Mouse (Mus musculus): ENCODE results near the gene Gnl2.
A peak's percentile ranks its signal among the peaks of the same experiment; 100 is the strongest.

Gene Gnl2

DNA sequence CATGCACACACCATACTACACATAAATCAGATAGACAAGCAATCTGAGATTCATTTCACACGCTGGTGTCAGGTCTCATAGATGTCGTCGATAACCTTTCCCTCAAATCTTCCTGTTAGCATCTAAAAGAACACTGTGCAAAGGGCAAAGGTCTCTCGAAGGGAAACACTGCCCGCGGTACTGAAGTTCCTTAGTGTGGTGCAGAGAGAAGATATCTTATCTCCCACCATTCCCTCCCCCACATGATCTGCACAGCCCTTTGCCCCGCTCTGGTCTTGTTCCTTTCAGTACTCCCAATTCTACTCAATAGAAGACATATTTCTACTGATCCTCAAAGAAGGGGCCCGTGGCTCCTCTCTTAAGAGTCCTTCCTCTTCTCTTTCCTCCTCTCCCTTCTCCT is 13.4 kb upstream of the Gnl2 start:
- no peak for DNase-seq (ENCODE audit: low read depth, low spot score)

DNA sequence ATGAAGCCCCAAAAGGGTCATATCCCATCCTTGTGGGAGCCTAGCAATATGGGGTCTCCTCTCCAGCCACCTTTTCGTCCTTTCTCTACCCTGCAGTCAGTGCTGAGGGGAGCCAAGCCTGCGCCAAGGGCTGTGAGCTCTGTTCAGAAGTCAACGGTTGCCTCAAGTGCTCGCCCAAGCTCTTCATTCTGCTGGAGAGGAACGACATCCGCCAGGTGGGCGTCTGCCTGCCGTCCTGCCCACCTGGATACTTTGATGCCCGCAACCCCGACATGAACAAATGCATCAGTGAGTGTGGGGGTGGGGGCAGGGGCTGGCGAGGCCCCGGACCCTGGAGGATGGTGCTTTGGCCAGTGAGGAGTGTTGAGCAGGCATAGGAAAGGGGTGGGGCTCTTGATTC is 11.5 kb upstream of the Gnl2 start:
- no peak for DNase-seq (ENCODE audit: low read depth, low spot score)

DNA sequence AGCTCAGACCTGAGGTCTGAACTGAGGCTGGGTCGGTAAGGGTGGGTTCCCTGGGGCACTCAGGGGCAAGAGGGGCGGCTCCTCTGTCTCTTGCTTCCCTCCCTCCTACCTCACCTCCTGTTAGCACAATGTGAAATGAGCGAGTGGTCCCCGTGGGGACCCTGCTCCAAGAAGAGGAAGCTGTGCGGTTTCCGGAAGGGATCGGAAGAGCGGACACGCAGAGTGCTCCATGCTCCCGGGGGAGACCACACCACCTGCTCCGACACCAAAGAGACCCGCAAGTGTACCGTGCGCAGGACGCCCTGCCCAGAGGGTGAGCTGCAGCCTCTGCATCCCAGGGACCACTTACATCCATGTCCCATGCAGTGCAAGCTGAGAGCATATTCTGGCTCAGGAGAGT is 8.9 kb upstream of the Gnl2 start:
- DNase-seq (ENCODE audit: low read depth, low spot score): no peak

DNA sequence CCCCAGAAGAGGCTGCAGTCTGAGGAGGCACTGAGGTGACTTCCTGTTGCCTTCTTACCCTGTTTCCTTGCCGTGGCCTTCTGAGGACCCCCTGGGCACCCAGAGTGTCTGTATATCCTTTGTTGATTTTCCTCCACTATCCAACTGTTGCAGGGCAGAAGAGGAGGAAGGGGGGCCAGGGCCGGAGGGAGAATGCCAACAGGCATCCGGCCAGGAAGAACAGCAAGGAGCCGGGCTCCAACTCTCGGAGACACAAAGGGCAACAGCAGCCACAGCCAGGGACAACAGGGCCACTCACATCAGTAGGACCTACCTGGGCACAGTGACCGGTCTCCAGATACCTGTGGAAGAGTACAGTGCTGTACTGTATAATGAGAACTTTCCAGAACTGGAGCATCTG is 8.2 kb upstream of the Gnl2 start:
- DNase-seq (ENCODE audit: low read depth, low spot score): no peak

DNA sequence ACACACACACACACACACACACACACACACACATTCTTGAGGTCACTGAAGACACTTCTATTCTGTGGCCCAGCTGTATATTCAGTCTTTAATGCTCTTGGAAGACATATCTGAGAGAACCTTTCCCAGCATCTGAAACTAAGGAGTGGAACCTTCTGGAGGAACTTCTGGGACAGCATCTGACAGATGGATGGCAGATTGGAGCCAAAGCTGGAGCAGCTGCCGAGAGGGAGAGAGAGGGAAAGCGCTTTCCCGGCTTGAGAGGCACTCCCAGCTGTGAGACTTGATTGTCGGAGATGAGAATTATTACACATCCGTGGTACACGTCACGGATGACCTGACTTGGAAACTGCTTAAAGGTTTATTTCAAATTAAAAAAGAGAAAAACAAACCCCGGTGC is 7.7 kb upstream of the Gnl2 start:
- DNase-seq (ENCODE audit: low read depth, low spot score): no peak

DNA sequence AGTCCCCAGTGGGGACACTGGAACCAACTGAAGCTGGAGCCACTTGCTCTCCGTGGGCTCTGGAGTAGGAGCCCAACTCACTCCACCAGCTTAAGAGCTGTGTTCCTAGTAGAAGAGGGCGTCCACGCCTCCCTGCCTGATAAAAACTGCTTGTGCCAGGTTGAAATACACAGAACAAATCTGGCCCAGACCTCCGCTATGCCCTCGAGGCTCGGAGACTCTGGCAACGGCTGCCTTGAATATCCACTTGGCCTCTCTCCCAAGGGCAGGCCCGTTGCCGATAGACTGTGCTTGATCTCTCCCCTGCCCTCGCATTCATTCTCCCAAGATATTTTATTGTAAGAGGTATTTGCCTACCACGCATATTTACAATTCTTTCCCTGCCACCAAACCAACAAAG is 1.0 kb downstream of the Gnl2 start:
- DNase-seq (ENCODE audit: low read depth, low spot score): no peak

DNA sequence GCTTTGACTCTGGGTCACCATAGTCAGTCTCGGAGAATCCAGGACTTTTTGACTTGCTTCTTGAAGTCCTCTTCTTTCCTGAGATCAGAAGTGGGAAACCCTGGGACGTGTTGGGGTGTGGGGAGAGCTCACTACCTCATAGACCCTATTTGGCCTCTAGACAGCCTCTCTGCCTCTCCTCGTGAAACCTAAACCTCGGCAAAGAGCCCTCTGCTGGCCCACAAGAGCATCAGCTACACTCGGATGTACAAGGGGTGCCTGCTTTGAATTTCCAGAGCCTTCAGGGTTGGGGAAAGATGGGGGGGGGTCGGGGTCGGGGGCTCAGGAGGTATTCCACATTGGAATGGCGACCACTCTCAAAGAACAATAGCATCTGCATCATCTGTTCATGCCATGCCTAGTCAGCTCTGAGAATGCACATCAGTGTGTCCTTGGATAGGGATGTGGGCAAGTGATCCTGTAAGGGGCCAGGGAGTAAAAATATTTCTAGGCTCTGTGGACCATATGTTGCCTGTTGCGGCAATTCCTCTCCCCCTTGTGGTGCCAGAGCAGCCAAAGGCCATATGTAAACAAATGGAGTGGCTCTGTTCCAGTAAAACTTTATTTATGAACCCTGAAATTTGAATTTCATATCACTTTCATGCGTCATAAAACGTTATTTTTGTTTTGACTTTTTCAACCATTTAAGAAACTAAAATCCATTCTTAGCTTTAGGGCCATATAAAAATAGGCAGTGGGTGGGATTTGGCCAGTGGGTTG is 4.6 kb downstream of the Gnl2 start:
- DNase-seq (ENCODE audit: low read depth, low spot score): no peak

DNA sequence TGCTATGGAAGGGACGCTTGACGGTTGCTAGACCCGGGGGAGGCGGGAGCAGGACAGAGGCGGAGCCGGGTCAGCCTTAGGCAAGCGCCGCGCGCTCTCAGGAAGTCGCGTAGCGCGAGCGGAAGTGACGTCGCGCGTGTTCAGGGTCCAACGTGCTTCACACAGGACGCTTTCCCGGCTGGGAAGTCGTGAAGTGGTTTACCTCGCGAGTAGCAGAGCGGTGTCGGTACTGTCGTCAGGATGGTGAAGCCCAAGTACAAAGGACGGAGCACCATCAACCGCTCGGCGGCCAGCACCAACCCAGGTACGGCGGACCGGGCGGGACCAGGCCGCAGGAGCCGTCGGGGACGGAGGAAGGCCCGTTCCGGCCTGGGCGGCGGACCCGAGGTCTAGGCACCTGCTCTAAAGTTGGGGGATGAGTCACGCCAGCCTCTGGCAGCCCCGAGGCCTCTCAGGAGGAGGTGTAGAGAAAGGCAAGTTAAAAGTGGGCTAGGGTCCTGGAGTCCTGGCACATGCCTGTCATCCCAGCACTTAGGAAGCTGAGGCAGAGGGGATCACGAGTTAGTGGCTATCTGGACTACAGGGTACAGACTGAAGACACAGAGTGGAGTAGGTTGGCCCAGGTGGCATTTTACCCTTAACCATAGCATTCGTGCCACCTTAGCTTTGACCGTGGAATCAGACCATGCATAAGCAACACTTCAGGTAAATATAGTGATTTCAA is 13.7 kb downstream of the Gnl2 start:
- DNase-seq (ENCODE audit: low read depth, low spot score): peak; percentile 84

DNA sequence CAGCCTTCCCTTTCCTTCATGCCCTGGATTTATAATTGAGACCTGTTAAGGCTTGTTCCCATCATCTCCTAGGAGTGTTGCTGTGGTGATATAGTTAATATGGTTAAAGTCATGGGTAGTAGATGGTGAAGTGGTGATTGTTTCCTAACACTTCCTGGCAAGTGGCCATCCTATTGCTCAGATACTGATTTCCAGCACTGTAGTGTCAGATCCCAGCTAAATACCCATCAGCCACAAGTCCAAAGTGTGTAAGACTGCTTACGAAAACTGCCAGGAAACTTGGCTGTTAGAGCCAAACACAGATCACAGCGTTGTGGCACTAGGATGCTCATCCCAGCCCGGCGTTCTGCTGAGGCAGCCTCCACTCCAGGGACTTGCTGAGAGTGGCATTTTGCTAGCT is 18.0 kb downstream of the Gnl2 start:
- no peak for DNase-seq (ENCODE audit: low read depth, low spot score)

DNA sequence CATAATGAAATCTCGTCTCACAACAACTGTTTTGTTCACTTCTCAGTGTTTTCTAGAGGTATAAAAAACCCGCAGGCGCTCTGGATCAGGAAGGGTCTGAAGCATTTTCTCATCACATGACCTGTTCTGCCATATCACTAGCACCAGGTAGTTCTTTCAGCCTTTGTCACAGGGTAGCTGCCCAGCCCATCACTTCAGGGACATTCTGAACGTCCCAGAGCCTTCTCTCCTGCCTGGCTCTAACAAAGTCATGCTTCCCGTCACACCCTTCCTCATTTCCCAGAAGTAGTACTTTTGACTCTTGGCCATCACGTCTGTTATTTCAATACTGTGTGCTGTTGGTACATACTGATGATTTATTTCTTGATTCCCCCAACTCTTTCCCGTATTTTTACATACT is 28.1 kb downstream of the Gnl2 start:
- DNase-seq (ENCODE audit: low read depth, low spot score): no peak

DNA sequence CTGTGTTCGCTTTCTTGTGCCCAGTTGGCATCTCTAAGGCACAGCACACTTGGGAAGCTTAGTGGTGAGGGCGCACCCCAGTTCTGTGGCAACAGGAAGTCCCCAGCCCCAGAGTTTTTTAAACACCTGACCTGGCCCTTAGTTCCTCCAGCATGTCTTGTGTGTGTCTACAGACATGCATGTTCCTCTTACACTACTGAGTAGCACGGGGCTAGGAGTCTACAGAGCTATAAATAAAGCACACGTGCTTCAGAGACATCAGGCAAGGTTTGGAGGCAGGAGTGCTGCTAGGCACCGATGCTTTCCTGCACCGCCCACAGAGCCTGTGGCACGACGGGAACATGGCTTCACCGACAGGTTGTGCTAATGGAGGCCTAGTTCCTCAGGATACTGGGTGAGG is 39.0 kb downstream of the Gnl2 start:
- DNase-seq (ENCODE audit: low read depth, low spot score): no peak

DNA sequence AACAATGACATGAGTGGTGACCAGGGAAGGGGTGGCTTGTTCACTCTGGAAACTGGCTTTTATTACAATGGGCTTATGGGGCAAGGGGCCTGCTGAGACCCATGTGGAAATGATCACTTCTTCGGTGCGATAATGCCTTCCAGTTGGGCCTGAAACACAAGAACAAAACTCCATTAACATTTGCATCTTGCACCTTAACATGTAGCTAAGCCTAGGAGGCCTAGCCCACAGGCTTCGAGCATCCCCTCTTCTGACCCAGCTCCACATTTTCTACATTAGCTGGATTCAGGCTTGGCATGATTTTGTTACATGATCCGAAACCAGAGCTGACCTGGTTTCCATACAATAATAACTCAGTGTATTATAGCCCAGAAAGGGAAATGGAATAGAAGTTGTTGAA is 40.1 kb downstream of the Gnl2 start:
- DNase-seq (ENCODE audit: low read depth, low spot score): no peak

DNA sequence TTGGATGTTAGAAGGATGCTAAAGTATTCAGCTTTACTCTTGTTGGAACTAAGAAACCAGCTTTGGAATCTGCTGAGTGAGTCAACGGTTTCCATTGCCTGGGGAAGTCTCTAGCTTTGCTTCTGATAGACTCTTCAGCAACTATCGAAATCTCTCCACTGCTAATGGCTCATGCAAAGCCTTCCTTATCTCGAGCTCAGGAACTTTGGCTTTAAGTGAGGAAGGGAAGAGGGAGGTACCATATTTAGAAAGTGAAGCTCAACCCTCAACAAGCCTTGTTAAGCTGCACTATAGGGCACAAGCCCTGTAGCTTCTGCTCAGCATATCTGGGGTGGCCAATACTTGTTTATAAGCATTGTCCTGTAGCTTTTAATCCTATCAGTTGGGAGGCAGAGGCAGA is 40.9 kb downstream of the Gnl2 start:
- no peak for DNase-seq (ENCODE audit: low read depth, low spot score)

DNA sequence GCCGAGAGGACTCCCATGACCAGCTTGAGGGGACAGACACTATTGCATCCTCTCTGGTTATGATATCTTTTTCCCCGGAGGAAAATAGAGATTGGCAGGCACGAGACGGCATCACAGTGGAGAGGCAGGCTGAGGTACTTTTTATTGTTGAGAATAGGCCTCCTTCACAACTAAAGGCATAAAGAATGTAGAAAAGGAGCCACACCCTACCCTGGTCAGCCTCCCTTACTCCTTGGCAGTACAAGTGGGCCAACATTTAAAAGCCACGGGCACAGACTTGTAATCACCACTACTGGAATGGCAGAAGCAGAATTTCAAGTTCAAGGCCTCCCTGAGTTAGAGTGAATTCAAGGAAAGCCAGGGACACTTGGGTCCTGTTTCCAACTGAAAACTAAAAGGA is 41.6 kb downstream of the Gnl2 start:
- DNase-seq (ENCODE audit: low read depth, low spot score): no peak

DNA sequence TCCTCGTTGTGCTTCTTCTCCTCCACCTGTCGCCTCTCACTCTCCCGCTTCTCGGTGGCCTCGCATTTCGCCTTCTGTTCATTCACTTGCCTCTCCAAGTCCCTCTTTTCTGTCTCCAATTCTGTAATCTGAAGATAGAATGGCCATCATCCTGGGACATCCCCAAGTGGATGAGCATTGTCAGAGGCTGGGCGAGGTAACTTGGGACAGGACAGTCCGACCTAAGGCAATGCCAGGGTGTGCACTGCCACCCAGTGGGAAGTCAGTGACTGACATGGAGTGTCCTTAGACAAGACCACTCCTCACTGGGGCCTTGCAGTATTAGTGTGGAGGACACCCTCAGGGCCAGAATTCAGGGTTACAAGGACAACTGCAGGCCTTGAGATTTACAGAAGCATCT is 42.6 kb downstream of the Gnl2 start:
- peak; percentile 48 for DNase-seq (ENCODE audit: low read depth, low spot score)

DNA sequence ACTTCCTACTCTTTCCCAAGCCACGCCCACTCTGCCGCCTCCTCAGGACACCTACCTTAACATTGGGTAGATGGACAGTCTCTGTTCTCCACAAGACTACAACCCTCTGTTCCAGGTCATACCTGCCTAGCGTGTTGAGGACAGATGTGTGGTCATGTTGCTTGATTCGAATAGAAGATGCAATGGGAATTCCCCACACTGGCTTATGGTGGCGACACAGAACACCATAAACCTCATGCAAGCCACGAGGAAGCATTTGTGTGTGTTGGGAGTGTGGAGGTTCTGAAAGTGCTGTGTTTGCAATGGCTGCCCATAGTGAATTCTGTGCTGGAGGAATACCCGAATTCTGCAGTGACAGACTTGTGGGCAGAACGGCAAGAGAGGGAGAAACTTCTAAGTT is 47.4 kb downstream of the Gnl2 start:
- DNase-seq (ENCODE audit: low read depth, low spot score): no peak

DNA sequence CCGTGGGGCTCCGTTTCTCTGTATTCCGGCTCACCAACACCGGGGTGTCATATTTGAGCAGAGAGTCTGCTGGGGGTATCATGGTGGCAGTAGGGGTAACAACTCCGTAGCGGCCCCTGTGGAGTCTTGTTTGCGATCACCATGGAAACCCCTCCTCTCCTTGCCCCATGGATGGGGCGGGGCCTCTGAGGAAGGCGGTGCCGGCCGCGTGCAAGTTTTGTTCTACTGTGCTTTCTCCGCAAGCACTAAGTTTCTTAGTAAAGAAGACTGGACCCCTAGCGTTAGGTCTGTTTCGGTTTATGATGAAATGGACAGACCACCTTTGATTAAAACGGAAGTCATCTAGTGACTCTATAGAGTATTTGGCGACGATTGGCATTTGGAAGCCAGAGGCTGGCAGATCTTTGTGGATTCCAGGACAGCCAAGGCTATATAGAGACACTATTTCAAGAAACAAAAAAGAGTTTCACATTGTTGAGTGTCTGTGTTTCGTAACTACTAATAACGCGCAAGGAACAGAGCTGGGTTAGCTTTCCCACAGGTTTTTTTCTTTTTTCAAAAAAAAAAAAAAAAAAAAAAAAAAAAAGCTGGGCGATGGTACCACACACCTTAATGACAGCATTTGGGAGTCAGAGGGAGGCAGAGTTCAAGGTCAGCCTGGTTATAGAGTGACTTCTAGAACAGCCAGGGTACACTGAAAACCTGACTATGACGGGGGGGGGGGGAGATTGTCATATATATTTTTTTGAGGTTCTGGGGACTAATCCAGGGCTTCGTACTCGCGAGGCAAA is 49.3 kb downstream of the Gnl2 start, which contains the start of gene Dnali1:
Gene Dnali1 (minus strand): TSS at position 187 of the 791 bp plus-strand sequence.
- no peak for DNase-seq (ENCODE audit: low read depth, low spot score)

DNA sequence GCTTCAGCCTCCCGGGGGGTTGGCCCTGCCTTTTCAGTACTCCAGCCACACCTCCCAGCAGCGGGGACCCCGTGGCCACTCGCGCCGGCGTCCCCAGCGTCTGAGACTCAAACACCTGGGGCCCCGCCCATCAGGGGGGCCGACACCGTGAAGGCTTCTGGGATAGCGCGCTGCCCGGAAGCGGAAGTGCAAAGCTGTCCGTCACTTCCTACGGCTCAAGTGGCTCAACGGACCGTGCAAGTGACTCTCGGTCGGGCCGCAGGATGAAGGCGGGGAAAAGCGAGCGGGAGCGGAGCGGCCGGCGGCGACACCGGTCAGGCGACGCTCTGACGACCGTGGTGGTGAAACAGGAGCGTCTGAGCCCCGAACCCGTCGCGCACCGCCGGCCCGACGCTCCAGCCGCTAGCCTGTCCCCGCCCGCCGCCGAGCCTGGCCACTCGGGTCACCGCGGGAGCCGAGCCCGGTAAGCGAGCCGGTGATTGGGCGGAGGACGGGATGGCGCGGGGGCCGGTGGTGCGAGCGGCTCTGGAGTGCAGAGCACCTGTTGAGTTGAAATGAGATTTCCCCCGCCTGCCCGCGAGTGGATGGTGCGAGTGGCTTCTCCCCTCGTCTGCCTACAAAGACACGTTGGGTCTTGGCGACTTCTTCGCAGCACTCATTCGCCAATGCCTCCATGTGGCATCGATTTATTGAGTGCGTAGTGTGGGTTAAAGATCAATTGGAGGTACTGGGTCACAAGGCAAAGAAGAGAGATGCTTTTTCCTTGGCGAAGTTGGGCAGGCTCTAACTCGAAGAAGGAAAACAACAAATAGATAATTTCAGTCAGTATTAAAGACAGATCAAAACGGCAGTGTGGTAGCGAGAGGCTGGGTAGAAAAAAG is 50.3 kb downstream of the Gnl2 start, which contains the start of gene Snip1:
Gene Snip1 (plus strand): TSS at position 183 of the 881 bp plus-strand sequence.
- DNase-seq (ENCODE audit: low read depth, low spot score): peak; percentile 85

DNA sequence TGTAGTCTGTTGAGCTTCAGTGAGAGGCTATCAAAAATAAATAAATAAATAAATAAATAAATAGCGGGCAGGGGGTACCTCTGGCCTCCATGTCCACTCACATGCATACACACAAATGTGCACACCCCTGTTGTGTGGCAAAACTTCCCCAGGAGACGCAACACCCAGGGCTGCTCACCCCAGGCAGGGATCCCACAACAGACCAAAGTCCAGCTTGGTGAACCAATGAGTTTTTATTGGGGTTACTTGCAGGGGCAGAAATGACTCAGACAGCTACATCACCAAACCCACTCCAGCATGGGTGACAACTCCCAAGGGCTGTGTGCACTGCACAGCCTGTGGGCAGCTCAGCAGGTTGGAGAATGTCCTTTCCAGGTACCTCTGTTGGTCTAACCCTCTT is 61.3 kb downstream of the Gnl2 start:
- DNase-seq (ENCODE audit: low read depth, low spot score): no peak

DNA sequence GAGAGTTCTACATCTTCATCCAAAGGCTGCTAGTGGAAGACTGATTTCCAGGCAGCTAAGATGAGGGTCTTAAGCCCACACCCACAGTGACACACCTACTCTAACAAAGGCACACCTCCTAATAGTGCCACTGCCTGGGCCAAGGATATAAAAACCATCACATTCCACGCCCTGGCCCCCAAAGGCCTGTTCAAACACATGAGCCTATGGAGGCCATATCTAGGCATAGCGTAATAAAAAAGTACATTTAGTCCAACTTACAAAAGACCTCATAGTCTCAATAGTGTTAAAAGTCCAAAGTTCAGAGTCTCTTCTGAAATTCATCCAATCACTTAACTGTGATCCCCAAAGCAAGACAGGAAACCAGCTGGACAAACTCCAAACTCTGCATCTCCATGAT is 62.3 kb downstream of the Gnl2 start:
- DNase-seq (ENCODE audit: low read depth, low spot score): no peak
